Mouse (Mus musculus): Measurements from ENCODE around the gene Psmd14.

DNA sequence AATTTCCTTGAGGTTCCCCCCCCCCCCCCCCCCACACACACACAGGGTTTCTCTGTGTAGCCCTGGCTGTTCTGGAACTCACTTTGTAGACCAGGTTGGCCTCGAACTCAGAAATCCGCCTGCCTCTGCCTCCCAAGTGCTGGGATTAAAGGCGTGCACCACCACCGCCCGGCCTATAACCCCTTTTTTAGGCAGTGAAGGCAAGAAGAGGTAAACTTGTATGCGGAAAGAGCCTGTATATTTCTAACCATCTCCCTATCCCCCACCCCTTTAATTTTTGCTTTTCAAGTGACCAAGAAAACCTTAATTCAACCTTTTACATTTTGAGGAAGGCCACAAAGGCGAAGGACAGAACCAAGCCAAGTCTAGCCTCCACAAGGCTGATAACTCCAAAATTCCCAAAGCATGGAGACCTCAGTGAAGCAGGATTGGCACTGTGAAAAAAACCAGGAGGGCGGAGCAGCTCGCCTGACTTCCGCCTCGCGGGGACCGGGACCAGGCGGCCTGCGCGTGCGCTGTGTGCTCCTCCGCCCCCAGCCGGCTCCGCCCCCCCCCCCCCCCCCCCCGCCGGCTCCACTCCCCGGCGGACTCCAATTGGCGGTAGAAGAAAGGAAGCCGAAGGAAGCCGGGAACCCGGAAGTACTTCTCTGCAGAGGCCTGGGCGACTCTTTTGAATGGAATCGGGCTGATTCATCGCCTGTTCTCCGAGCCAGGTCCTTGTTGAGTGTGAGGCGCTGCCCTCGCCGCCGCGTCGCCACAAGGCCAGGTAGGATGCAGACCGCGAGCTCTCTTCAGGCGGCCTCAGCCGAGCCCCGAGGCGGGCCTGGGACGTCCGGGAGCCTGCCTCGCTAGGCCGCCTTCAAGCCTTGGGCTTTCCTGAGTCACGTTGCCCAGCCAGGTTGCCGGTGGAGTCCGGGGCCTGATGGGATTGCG is at the start of gene Psmd14:
- TF ChIP-seq CTCF (IDR thresholded peaks at IDR 0.05; ENCODE audit: extremely low read depth, insufficient read depth, insufficient read length, insufficient replicate concordance) = no peak
- TF ChIP-seq POLR2A (IDR thresholded peaks at IDR 0.05; ENCODE audit: low read depth, low read length) = peak; percentile 3; the same call in 1 of the 2 replicates

Data from spleen, adult 2 months (tissue).